Mouse (Mus musculus): ENCODE measurements around the gene Eng. TPM values are rescaled to one million over a fixed set of nuclear protein-coding genes. Genes with fewer than 3 reads are reported as not detected.

Gene Eng
- polyA plus RNA-seq, 1 experiment from 2014 or later = 148 TPM

GRCm38 (mm10) chr2:32629276-32629976, 17.0 kb upstream of the Eng start:
- peak overlapping the region; percentile 85 for H3K4me2 ChIP-seq (ENCODE audit: low read length)

GRCm38 (mm10) chr2:32630036-32630435, 16.4 kb upstream of the Eng start:
- Histone ChIP-seq H3K27me3 (ENCODE audit: control insufficient read depth, insufficient read depth, low read length) (no peaks in the 10 kb centered on the region), H3K4me2 (ENCODE audit: low read length) (no peak overlapping the region), H3K27ac (replicated peaks in 1 of 2; ENCODE audit: control insufficient read depth in 1 of 2, insufficient read depth in 1 of 2, low read depth in 2 of 2, low read length in 2 of 2) (no peak overlapping the region), H3K4me1 (ENCODE audit: control insufficient read depth in 2 of 2, insufficient read depth in 2 of 2, low read length in 2 of 2) (peaks cover 47 to 58% of the 10 kb centered on the region in 2 experiments), H3K36me3 (ENCODE audit: control insufficient read depth, insufficient read depth, low read length) (peaks cover 54% of the 10 kb centered on the region), H3K9me3 (ENCODE audit: control insufficient read depth, low read length) (no peaks in the 10 kb centered on the region), H3K4me3 (ENCODE audit: control insufficient read depth in 1 of 2, insufficient read depth in 1 of 2, low read depth in 1 of 2, low read length in 2 of 2) (no peak overlapping the region), H3K9ac (ENCODE audit: low read length) (no peak overlapping the region)
- ATAC-seq (ENCODE audit: insufficient number of reproducible peaks, insufficient read depth, low FRiP score, low read depth) = no peak
- WGBS = 82% methylated on average over 9 of the region's 9 CpGs

More at GRCm38 (mm10) chr2:32629276-32629976, 17.0 kb upstream of the Eng start:
- peak overlapping the region; percentile 93 for H3K9ac ChIP-seq (ENCODE audit: low read length)
- H3K36me3 ChIP-seq (ENCODE audit: control insufficient read depth, insufficient read depth, low read length) = peaks cover 48% of the 10 kb centered on the region
- WGBS = 54% methylated on average over 9 of the region's 9 CpGs
- H3K9me3 ChIP-seq (ENCODE audit: control insufficient read depth, low read length) = no peaks in the 10 kb centered on the region
- H3K27me3 ChIP-seq (ENCODE audit: control insufficient read depth, insufficient read depth, low read length) = no peaks in the 10 kb centered on the region
- peaks cover 51 to 61% of the 10 kb centered on the region in 2 experiments for H3K4me1 ChIP-seq (ENCODE audit: control insufficient read depth in 2 of 2, insufficient read depth in 2 of 2, low read length in 2 of 2)
- ATAC-seq (ENCODE audit: insufficient number of reproducible peaks, insufficient read depth, low FRiP score, low read depth) = no peak
- H3K27ac ChIP-seq (replicated peaks in 1 of 2; ENCODE audit: control insufficient read depth in 1 of 2, insufficient read depth in 1 of 2, low read depth in 2 of 2, low read length in 2 of 2) = peak overlapping the region in 1 of 2 experiments; percentile 61; a peak in 2 of 4 replicates
- H3K4me3 ChIP-seq (ENCODE audit: control insufficient read depth in 1 of 2, insufficient read depth in 1 of 2, low read depth in 1 of 2, low read length in 2 of 2) = peak overlapping the region in 1 of 2 experiments; percentile 50; a peak in 1 of 4 replicates

GRCm38 (mm10) chr2:32631046-32631445, 15.3 kb upstream of the Eng start:
- Histone ChIP-seq H3K36me3 (ENCODE audit: control insufficient read depth, insufficient read depth, low read length) (peaks cover 59% of the 10 kb centered on the region), H3K27ac (replicated peaks in 1 of 2; ENCODE audit: control insufficient read depth in 1 of 2, insufficient read depth in 1 of 2, low read depth in 2 of 2, low read length in 2 of 2) (no peak overlapping the region), H3K9me3 (ENCODE audit: control insufficient read depth, low read length) (no peaks in the 10 kb centered on the region), H3K4me2 (ENCODE audit: low read length) (no peak overlapping the region), H3K4me3 (ENCODE audit: control insufficient read depth in 1 of 2, insufficient read depth in 1 of 2, low read depth in 1 of 2, low read length in 2 of 2) (no peak overlapping the region), H3K4me1 (ENCODE audit: control insufficient read depth in 2 of 2, insufficient read depth in 2 of 2, low read length in 2 of 2) (peaks cover 42 to 56% of the 10 kb centered on the region in 2 experiments), H3K9ac (ENCODE audit: low read length) (no peak overlapping the region), H3K27me3 (ENCODE audit: control insufficient read depth, insufficient read depth, low read length) (no peaks in the 10 kb centered on the region)
- 83% methylated on average over 10 of the region's 10 CpGs for WGBS
- ATAC-seq (ENCODE audit: insufficient number of reproducible peaks, insufficient read depth, low FRiP score, low read depth) = no peak

GRCm38 (mm10) chr2:32631737-32632394, 14.5 kb upstream of the Eng start:
- WGBS = 38% methylated on average over 7 of the region's 7 CpGs
- ATAC-seq (ENCODE audit: insufficient number of reproducible peaks, insufficient read depth, low FRiP score, low read depth) = peak; percentile 21; the same call in 1 of the 2 replicates
- no peaks in the 10 kb centered on the region for H3K9me3 ChIP-seq (ENCODE audit: control insufficient read depth, low read length)
- H3K36me3 ChIP-seq (ENCODE audit: control insufficient read depth, insufficient read depth, low read length) = peaks cover 67% of the 10 kb centered on the region
- H3K4me2 ChIP-seq (ENCODE audit: low read length) = no peak overlapping the region
- no peak overlapping the region for H3K4me3 ChIP-seq (ENCODE audit: control insufficient read depth in 1 of 2, insufficient read depth in 1 of 2, low read depth in 1 of 2, low read length in 2 of 2)
- H3K27ac ChIP-seq (replicated peaks in 1 of 2; ENCODE audit: control insufficient read depth in 1 of 2, insufficient read depth in 1 of 2, low read depth in 2 of 2, low read length in 2 of 2) = peak overlapping the region in 1 of 2 experiments; percentile 53; a peak in 2 of 4 replicates
- peaks cover 37 to 51% of the 10 kb centered on the region in 2 experiments for H3K4me1 ChIP-seq (ENCODE audit: control insufficient read depth in 2 of 2, insufficient read depth in 2 of 2, low read length in 2 of 2)
- H3K9ac ChIP-seq (ENCODE audit: low read length) = no peak overlapping the region
- no peaks in the 10 kb centered on the region for H3K27me3 ChIP-seq (ENCODE audit: control insufficient read depth, insufficient read depth, low read length)

GRCm38 (mm10) chr2:32633660-32634059, 12.7 kb upstream of the Eng start:
- H3K27ac ChIP-seq (replicated peaks in 1 of 2; ENCODE audit: control insufficient read depth in 1 of 2, insufficient read depth in 1 of 2, low read depth in 2 of 2, low read length in 2 of 2) = peak overlapping the region in 1 of 2 experiments; percentile 70; a peak in 3 of 4 replicates
- peaks cover 28 to 44% of the 10 kb centered on the region in 2 experiments for H3K4me1 ChIP-seq (ENCODE audit: control insufficient read depth in 2 of 2, insufficient read depth in 2 of 2, low read length in 2 of 2)
- H3K9me3 ChIP-seq (ENCODE audit: control insufficient read depth, low read length) = no peaks in the 10 kb centered on the region
- no peaks in the 10 kb centered on the region for H3K27me3 ChIP-seq (ENCODE audit: control insufficient read depth, insufficient read depth, low read length)
- 71% methylated on average over 5 of the region's 5 CpGs for WGBS
- H3K4me2 ChIP-seq (ENCODE audit: low read length) = no peak overlapping the region
- peaks cover 68% of the 10 kb centered on the region for H3K36me3 ChIP-seq (ENCODE audit: control insufficient read depth, insufficient read depth, low read length)
- ATAC-seq (ENCODE audit: insufficient number of reproducible peaks, insufficient read depth, low FRiP score, low read depth) = no peak
- no peak overlapping the region for H3K4me3 ChIP-seq (ENCODE audit: control insufficient read depth in 1 of 2, insufficient read depth in 1 of 2, low read depth in 1 of 2, low read length in 2 of 2)
- H3K9ac ChIP-seq (ENCODE audit: low read length) = no peak overlapping the region

GRCm38 (mm10) chr2:32634277-32635105, 11.9 kb upstream of the Eng start:
- Histone ChIP-seq H3K4me2 (ENCODE audit: low read length) (no peak overlapping the region), H3K27me3 (ENCODE audit: control insufficient read depth, insufficient read depth, low read length) (no peaks in the 10 kb centered on the region), H3K27ac (replicated peaks in 1 of 2; ENCODE audit: control insufficient read depth in 1 of 2, insufficient read depth in 1 of 2, low read depth in 2 of 2, low read length in 2 of 2) (peak overlapping the region; percentile 32 to 70; a peak in 3 of 4 replicates), H3K36me3 (ENCODE audit: control insufficient read depth, insufficient read depth, low read length) (peaks cover 67% of the 10 kb centered on the region), H3K9me3 (ENCODE audit: control insufficient read depth, low read length) (no peaks in the 10 kb centered on the region), H3K4me3 (ENCODE audit: control insufficient read depth in 1 of 2, insufficient read depth in 1 of 2, low read depth in 1 of 2, low read length in 2 of 2) (no peak overlapping the region), H3K9ac (ENCODE audit: low read length) (peak overlapping the region; percentile 5; the same call in 1 of the 2 replicates), H3K4me1 (ENCODE audit: control insufficient read depth in 2 of 2, insufficient read depth in 2 of 2, low read length in 2 of 2) (peaks cover 19 to 36% of the 10 kb centered on the region in 2 experiments)
- 83% methylated on average over 10 of the region's 10 CpGs for WGBS
- no peak for ATAC-seq (ENCODE audit: insufficient number of reproducible peaks, insufficient read depth, low FRiP score, low read depth)

- Histone ChIP-seq H3K4me3 (ENCODE audit: control insufficient read depth in 1 of 2, insufficient read depth in 1 of 2, low read depth in 1 of 2, low read length in 2 of 2) (no peak overlapping the region), H3K27ac (replicated peaks in 1 of 2; ENCODE audit: control insufficient read depth in 1 of 2, insufficient read depth in 1 of 2, low read depth in 2 of 2, low read length in 2 of 2) (peak overlapping the region in 1 of 2 experiments; percentile 69; a peak in 2 of 4 replicates), H3K4me2 (ENCODE audit: low read length) (no peak overlapping the region), H3K9ac (ENCODE audit: low read length) (no peak overlapping the region), H3K27me3 (ENCODE audit: control insufficient read depth, insufficient read depth, low read length) (no peaks in the 10 kb centered on the region), H3K4me1 (ENCODE audit: control insufficient read depth in 2 of 2, insufficient read depth in 2 of 2, low read length in 2 of 2) (peaks cover 22 to 39% of the 10 kb centered on the region in 2 experiments), H3K9me3 (ENCODE audit: control insufficient read depth, low read length) (no peaks in the 10 kb centered on the region), H3K36me3 (ENCODE audit: control insufficient read depth, insufficient read depth, low read length) (peaks cover 46% of the 10 kb centered on the region)
- ATAC-seq (ENCODE audit: insufficient number of reproducible peaks, insufficient read depth, low FRiP score, low read depth) = no peak
- 70% methylated on average over 7 of the region's 7 CpGs for WGBS
These were observed 9.8 kb upstream of the Eng start for GRCm38 (mm10) chr2:32636617-32637016.

Measured in heart, embryonic 14.5 days (tissue).